Mouse (Mus musculus) brain, embryonic 14.5 days (tissue): ENCODE results near the gene Kmt2a. TPM values are rescaled to one million over a fixed set of nuclear protein-coding genes. Genes with fewer than 3 reads are reported as not detected.
A peak's percentile ranks its signal among the peaks of the same experiment; 100 is the strongest.

Experiments used
- DNase-seq: peaks from one replicate; pipeline ENCODE4 v3.0.0-alpha.2; 2011; ENCODE audit warnings: low read depth
- CTCF ChIP-seq: fragments of 200-500 bp; IDR thresholded peaks from 2 replicates; pipeline ENCODE4 v1.5.1; 2012; ENCODE audit warnings: inconsistent platforms, mild to moderate bottlenecking, moderate library complexity, borderline replicate concordance; ENCODE audit not compliant: insufficient read depth, insufficient read length; ENCODE audit errors: extremely low read depth
- POLR2A ChIP-seq: fragments of 200-500 bp; IDR thresholded peaks from 2 replicates; pipeline ENCODE4 v1.6.1; 2012; ENCODE audit warnings: mild to moderate bottlenecking, inconsistent platforms, borderline replicate concordance; ENCODE audit not compliant: poor library complexity, insufficient read depth, insufficient read length, severe bottlenecking; ENCODE audit errors: extremely low read depth
- polyA plus RNA-seq: library from polyadenylated mRNA; depleted of rRNA; stranded (reverse); fragments of >200 nt; gene quantifications from 2 replicates; pipeline ENCODE4 v1.2.3, GENCODE M21; 2012

Gene Kmt2a
- polyA plus RNA-seq, 1 experiment: 41.4 TPM

- TF ChIP-seq CTCF: no peak
- no peak for TF ChIP-seq POLR2A
Observed at GRCm38 (mm10) chr9:44879694-44880271, 1.3 kb downstream of the Kmt2a start.

GRCm38 (mm10) chr9:44878776-44879500 lies 2.2 kb downstream of the Kmt2a start:
- TF ChIP-seq POLR2A (no peak), CTCF (no peak)
- peak; percentile 73 for DNase-seq

More at GRCm38 (mm10) chr9:44879694-44880271, 1.3 kb downstream of the Kmt2a start:
- DNase-seq: peak; percentile 56

- TF ChIP-seq CTCF (no peak), POLR2A (no peak)
- DNase-seq: no peak
Observed at GRCm38 (mm10) chr9:44877686-44878085, 3.4 kb downstream of the Kmt2a start.

GRCm38 (mm10) chr9:44875476-44875875 lies 5.6 kb downstream of the Kmt2a start:
- TF ChIP-seq POLR2A (no peak), CTCF (no peak)
- DNase-seq: peak; percentile 73

- no peak for DNase-seq
- TF ChIP-seq POLR2A: no peak
- no peak for TF ChIP-seq CTCF
Observed at GRCm38 (mm10) chr9:44874198-44874597, 6.9 kb downstream of the Kmt2a start.

GRCm38 (mm10) chr9:44873665-44874064 lies 7.4 kb downstream of the Kmt2a start:
- TF ChIP-seq CTCF (no peak), POLR2A (no peak)
- DNase-seq: no peak

GRCm38 (mm10) chr9:44868336-44869094 lies 12.6 kb downstream of the Kmt2a start:
- no peak for DNase-seq
- TF ChIP-seq CTCF (no peak), POLR2A (no peak)

- TF ChIP-seq POLR2A (no peak), CTCF (no peak)
- DNase-seq: no peak
Observed at GRCm38 (mm10) chr9:44867664-44868063, 13.4 kb downstream of the Kmt2a start.

- peak; percentile 61 for DNase-seq
- TF ChIP-seq POLR2A (no peak), CTCF (no peak)
Observed at GRCm38 (mm10) chr9:44866501-44867240, 14.4 kb downstream of the Kmt2a start.

- TF ChIP-seq POLR2A: no peak
- TF ChIP-seq CTCF: no peak
Observed at GRCm38 (mm10) chr9:44861121-44861520, 20.0 kb downstream of the Kmt2a start.

GRCm38 (mm10) chr9:44858657-44859056 lies 22.4 kb downstream of the Kmt2a start:
- no peak for TF ChIP-seq POLR2A
- TF ChIP-seq CTCF: no peak
- DNase-seq: peak; percentile 26

More at GRCm38 (mm10) chr9:44861121-44861520, 20.0 kb downstream of the Kmt2a start:
- DNase-seq: no peak

- TF ChIP-seq CTCF (no peak), POLR2A (no peak)
- peak; percentile 59 for DNase-seq
Observed at GRCm38 (mm10) chr9:44857405-44857992, 23.6 kb downstream of the Kmt2a start.

GRCm38 (mm10) chr9:44855153-44855552 lies 25.9 kb downstream of the Kmt2a start:
- no peak for TF ChIP-seq POLR2A
- no peak for TF ChIP-seq CTCF
- DNase-seq: peak; percentile 54

GRCm38 (mm10) chr9:44847446-44847845 lies 33.6 kb downstream of the Kmt2a start:
- no peak for DNase-seq
- no peak for TF ChIP-seq CTCF
